Mouse (Mus musculus) megakaryocyte, embryonic 14.5 days (primary cell): ENCODE measurements around the gene Gm28635. TPM values are rescaled to one million over a fixed set of nuclear protein-coding genes. Genes with fewer than 3 reads are reported as not detected.
"Not testable (repeated sequence)": the region's sequence is repeated elsewhere in the genome, so short reads cannot be mapped to it uniquely, and the experiment has no call there.

Experiments used
- H3K27me3 ChIP-seq: replicated peaks from 2 replicates; pipeline ENCODE3; 2012; ENCODE audit warnings: inconsistent platforms
- H3K36me3 ChIP-seq: replicated peaks from 2 replicates; pipeline ENCODE3; 2012; ENCODE audit warnings: low read length, inconsistent platforms, mixed read lengths
- H3K4me1 ChIP-seq: 2 replicates; pipeline ENCODE4 v1.6.1; 2012; ENCODE audit warnings: inconsistent platforms
- H3K4me3 ChIP-seq: replicated peaks from 2 replicates; pipeline ENCODE3; 2012; ENCODE audit warnings: moderate library complexity, mild to moderate bottlenecking, inconsistent platforms
- H3K9me3 ChIP-seq: 2 replicates; pipeline ENCODE4 v1.6.1; 2012; ENCODE audit warnings: inconsistent platforms
- FLI1 ChIP-seq: IDR thresholded peaks from 2 replicates; pipeline ENCODE4 v1.6.1; 2012; ENCODE audit warnings: low read length, inconsistent platforms, mixed read lengths
- GATA1 ChIP-seq: IDR thresholded peaks from 3 replicates; pipeline ENCODE4 v1.6.1; 2012; ENCODE audit warnings: mixed read lengths, low read length, inconsistent platforms, borderline replicate concordance
- polyA plus RNA-seq: library from polyadenylated mRNA; stranded (reverse); fragments of >175 nt; gene quantifications from 2 replicates; pipeline ENCODE4 v1.2.3, GENCODE M21; 2012; ENCODE audit warnings: low replicate concordance; ENCODE audit not compliant: insufficient read depth

Gm28635 gene
- polyA plus RNA-seq, 1 experiment, result not detected

GRCm38 (mm10) chr2:84690050-84690449 lies 12.2 kb upstream of the Gm28635 start:
- Histone ChIP-seq H3K4me1 (peaks cover 15% of the 10 kb centered on the region), H3K27me3 (no peaks in the 10 kb centered on the region), H3K4me3 (no peak overlapping the region), H3K9me3 (no peaks in the 10 kb centered on the region), H3K36me3 (peaks cover 97% of the 10 kb centered on the region)
- TF ChIP-seq GATA1, result no peak
- TF ChIP-seq FLI1, result no peak

- no peak overlapping the region for H3K4me3 ChIP-seq
- H3K27me3 ChIP-seq, result no peaks in the 10 kb centered on the region
- TF ChIP-seq FLI1 (no peak), GATA1 (no peak)
- H3K36me3 ChIP-seq, result peaks cover 91% of the 10 kb centered on the region
- no peaks in the 10 kb centered on the region for H3K9me3 ChIP-seq
- H3K4me1 ChIP-seq, result peaks cover 21% of the 10 kb centered on the region
Observed at GRCm38 (mm10) chr2:84688080-84688844, 10.4 kb upstream of the Gm28635 start.

GRCm38 (mm10) chr2:84682605-84683183 lies 4.9 kb upstream of the Gm28635 start:
- peaks cover 25% of the 10 kb centered on the region; the same call in 1 of the 2 replicates for H3K4me1 ChIP-seq
- peaks cover 55% of the 10 kb centered on the region for H3K36me3 ChIP-seq

GRCm38 (mm10) chr2:84679016-84679415 lies 1.2 kb upstream of the Gm28635 start, which contains the start of gene Tmx2:
Gene Tmx2, minus strand, starts transcription at chr2:84679140.
- Histone ChIP-seq H3K4me3 (peak within 1 kb of the TSS; percentile 100), H3K4me1 (peaks cover 37% of the 10 kb centered on the region)

More at GRCm38 (mm10) chr2:84682605-84683183, 4.9 kb upstream of the Gm28635 start:
- H3K9me3 ChIP-seq, result no peaks in the 10 kb centered on the region
- TF ChIP-seq GATA1, result no peak
- no peak for TF ChIP-seq FLI1
- no peak overlapping the region for H3K4me3 ChIP-seq
- H3K27me3 ChIP-seq, result no peaks in the 10 kb centered on the region

GRCm38 (mm10) chr2:84677270-84677967 lies 422 bp downstream of the Gm28635 start:
- no peaks in the 10 kb centered on the region for H3K27me3 ChIP-seq
- peaks cover 31% of the 10 kb centered on the region for H3K4me1 ChIP-seq
- no peaks in the 10 kb centered on the region for H3K9me3 ChIP-seq
- peak overlapping the region; percentile 94 for H3K4me3 ChIP-seq
- peaks cover 47% of the 10 kb centered on the region for H3K36me3 ChIP-seq
- TF ChIP-seq FLI1 (no peak), GATA1 (no peak)

More at GRCm38 (mm10) chr2:84679016-84679415, 1.2 kb upstream of the Gm28635 start, which contains the start of gene Tmx2:
- no peak for TF ChIP-seq FLI1
- TF ChIP-seq GATA1, result no peak
- Histone ChIP-seq H3K9me3 (no peaks in the 10 kb centered on the region), H3K27me3 (no peaks in the 10 kb centered on the region), H3K36me3 (peaks cover 43% of the 10 kb centered on the region)

- H3K4me1 ChIP-seq, result peaks cover 31% of the 10 kb centered on the region
- H3K27me3 ChIP-seq, result not testable (repeated sequence)
Observed at GRCm38 (mm10) chr2:84671535-84671934, 6.3 kb downstream of the Gm28635 start.

GRCm38 (mm10) chr2:84670569-84670933 lies 7.3 kb downstream of the Gm28635 start, which contains the start of gene Selenoh:
Gene Selenoh, minus strand, starts transcription at chr2:84670770.
- Histone ChIP-seq H3K9me3 (no peaks in the 10 kb centered on the region), H3K4me1 (peaks cover 29% of the 10 kb centered on the region), H3K36me3 (peaks cover 32% of the 10 kb centered on the region), H3K4me3 (peak within 1 kb of the TSS; percentile 97), H3K27me3 (no peaks in the 10 kb centered on the region)
- TF ChIP-seq GATA1 (no peak), FLI1 (no peak)

More at GRCm38 (mm10) chr2:84671535-84671934, 6.3 kb downstream of the Gm28635 start:
- peaks cover 40% of the 10 kb centered on the region for H3K36me3 ChIP-seq
- not testable (repeated sequence) for H3K4me3 ChIP-seq, H3K9me3 ChIP-seq

- Histone ChIP-seq H3K9me3 (no peaks in the 10 kb centered on the region), H3K36me3 (peaks cover 26% of the 10 kb centered on the region), H3K27me3 (no peaks in the 10 kb centered on the region), H3K4me3 (peak overlapping the region; percentile 97), H3K4me1 (peaks cover 29% of the 10 kb centered on the region)
- TF ChIP-seq GATA1, result no peak
- TF ChIP-seq FLI1, result no peak
Observed at GRCm38 (mm10) chr2:84669828-84670568, 7.8 kb downstream of the Gm28635 start.

- Histone ChIP-seq H3K9me3 (no peaks in the 10 kb centered on the region), H3K27me3 (no peaks in the 10 kb centered on the region), H3K36me3 (no peaks in the 10 kb centered on the region)
Observed at GRCm38 (mm10) chr2:84666081-84666480, 11.8 kb downstream of the Gm28635 start.

More at GRCm38 (mm10) chr2:84666081-84666480, 11.8 kb downstream of the Gm28635 start:
- TF ChIP-seq FLI1, result no peak
- TF ChIP-seq GATA1, result no peak
- no peak overlapping the region for H3K4me3 ChIP-seq
- H3K4me1 ChIP-seq, result peaks cover 28% of the 10 kb centered on the region
